Mouse (Mus musculus): ENCODE measurements at regions not wholly inside any gene's neighbourhood (a gene's known extent, or its start where the extent isn't known, plus 50 kb on each side); places are given as distances from the start of the nearest gene placed in this dataset.

- Histone ChIP-seq H3K9me3 (replicated peaks; ENCODE audit: insufficient read depth, low read length) (no peaks in the 10 kb centered on the region), H3K79me2 (ENCODE audit: control insufficient read depth, insufficient read depth, low read length, poor library complexity) (no peaks in the 10 kb centered on the region), H3K27me3 (ENCODE audit: control insufficient read depth in 1 of 2, insufficient read depth in 2 of 2, low read length in 2 of 2) (no peaks in the 10 kb centered on the region), H3K36me3 (ENCODE audit: control insufficient read depth in 1 of 2, insufficient read depth in 2 of 2, low read length in 2 of 2) (peaks cover 0 to 7% of the 10 kb centered on the region in 2 experiments; a peak in 2 of 4 replicates), H3K27ac (ENCODE audit: control insufficient read depth, low read depth, low read length) (no peak overlapping the region), H3K4me1 (ENCODE audit: control insufficient read depth in 1 of 2, insufficient read depth in 2 of 2, low read length in 2 of 2) (no peaks in the 10 kb centered on the region), H3K4me3 (ENCODE audit: control insufficient read depth in 1 of 2, insufficient read depth in 1 of 2, low read depth in 2 of 2, low read length in 2 of 2) (no peak overlapping the region), H3K9ac (ENCODE audit: control insufficient read depth, low read depth, low read length, poor library complexity, severe bottlenecking) (no peak overlapping the region)
- TF ChIP-seq USF2 (IDR thresholded peaks at IDR 0.05; ENCODE audit: borderline replicate concordance in 1 of 2, insufficient read depth in 1 of 2, low read depth in 1 of 2, low read length in 2 of 2) (no peak), MYB (IDR thresholded peaks at IDR 0.05; ENCODE audit: low read depth, low read length) (no peak), ZC3H11A (IDR thresholded peaks at IDR 0.05; ENCODE audit: low read depth, low read length) (no peak), POLR2A (IDR thresholded peaks at IDR 0.05; ENCODE audit: control insufficient read depth in 1 of 2, insufficient read depth in 1 of 2, low read depth in 1 of 2, low read length in 2 of 2, poor library complexity in 1 of 2) (no peak), SIN3A (IDR thresholded peaks at IDR 0.05; ENCODE audit: low read length) (no peak), SMC3 (IDR thresholded peaks at IDR 0.05; ENCODE audit: low read depth, low read length) (no peak), NELFE (IDR thresholded peaks at IDR 0.05; ENCODE audit: low read depth, low read length) (no peak), BHLHE40 (IDR thresholded peaks at IDR 0.05; ENCODE audit: borderline replicate concordance, low read depth, low read length) (no peak), ZMIZ1 (IDR thresholded peaks at IDR 0.05; ENCODE audit: low read depth, low read length) (no peak), NRF1 (IDR thresholded peaks at IDR 0.05; ENCODE audit: insufficient read depth, low read depth, low read length, poor library complexity, severe bottlenecking) (no peak), JUND (IDR thresholded peaks at IDR 0.05; ENCODE audit: low read depth, low read length) (no peak), USF1 (IDR thresholded peaks at IDR 0.05; ENCODE audit: low read depth, low read length) (no peak), KAT2A (conservative IDR thresholded peaks at IDR 0.05; ENCODE audit: low read depth, low read length) (no peak)
- no peak for DNase-seq (ENCODE audit: low read depth, low spot score)
Measured at GRCm38 (mm10) chr1:149405367-149405766, 555.7 kb downstream of the Pla2g4a start.

DNA sequence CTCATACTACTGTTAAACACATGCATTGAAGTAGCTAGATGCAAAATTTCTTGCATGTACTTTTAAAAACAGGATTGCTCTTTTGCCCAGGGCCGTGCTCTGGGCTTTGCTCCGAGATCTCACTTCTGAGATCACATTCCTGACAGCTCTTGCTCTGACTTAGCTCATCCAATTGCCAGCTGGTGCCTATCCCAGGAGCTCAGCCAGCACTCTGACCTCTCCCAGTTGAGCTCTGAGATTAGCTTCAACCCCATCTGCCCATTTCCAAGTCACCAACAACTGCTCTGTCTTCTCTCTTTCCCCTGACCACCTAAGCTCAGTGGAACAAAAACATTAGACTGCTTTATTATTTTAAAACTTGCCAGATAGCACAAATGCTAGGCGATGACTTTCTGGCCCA is 572.4 kb downstream of the Pla2g4a start:
- Histone ChIP-seq H3K27ac (ENCODE audit: control insufficient read depth, low read depth, low read length) (no peak overlapping the region), H3K4me1 (ENCODE audit: control insufficient read depth in 1 of 2, insufficient read depth in 2 of 2, low read length in 2 of 2) (no peaks in the 10 kb centered on the region), H3K9ac (ENCODE audit: control insufficient read depth, low read depth, low read length, poor library complexity, severe bottlenecking) (no peak overlapping the region), H3K79me2 (ENCODE audit: control insufficient read depth, insufficient read depth, low read length, poor library complexity) (no peaks in the 10 kb centered on the region), H3K27me3 (ENCODE audit: control insufficient read depth in 1 of 2, insufficient read depth in 2 of 2, low read length in 2 of 2) (no peaks in the 10 kb centered on the region), H3K36me3 (ENCODE audit: control insufficient read depth in 1 of 2, insufficient read depth in 2 of 2, low read length in 2 of 2) (no peaks in the 10 kb centered on the region), H3K9me3 (replicated peaks; ENCODE audit: insufficient read depth, low read length) (no peaks in the 10 kb centered on the region), H3K4me3 (ENCODE audit: control insufficient read depth in 1 of 2, insufficient read depth in 1 of 2, low read depth in 2 of 2, low read length in 2 of 2) (no peak overlapping the region)
- no peak for TF ChIP-seq ZKSCAN1 (IDR thresholded peaks at IDR 0.05; ENCODE audit: low read depth, low read length)
- TF ChIP-seq USF2 (IDR thresholded peaks at IDR 0.05; ENCODE audit: borderline replicate concordance in 1 of 2, insufficient read depth in 1 of 2, low read depth in 1 of 2, low read length in 2 of 2): no peak
- TF ChIP-seq MAX (IDR thresholded peaks at IDR 0.05; ENCODE audit: low read length): no peak
- no peak for TF ChIP-seq MAFK (IDR thresholded peaks at IDR 0.05; ENCODE audit: borderline replicate concordance, low read depth, low read length)
- no peak for TF ChIP-seq TCF12 (IDR thresholded peaks at IDR 0.05; ENCODE audit: low read depth, low read length)
- no peak for TF ChIP-seq CTCF (IDR thresholded peaks at IDR 0.05 in 2 of 3, conservative IDR thresholded peaks at IDR 0.05 in 1 of 3; ENCODE audit: control insufficient read depth in 1 of 3, insufficient read depth in 1 of 3, low read depth in 2 of 3, low read length in 3 of 3, poor library complexity in 1 of 3, severe bottlenecking in 1 of 3)
- TF ChIP-seq MYC (IDR thresholded peaks at IDR 0.05; ENCODE audit: low read depth, low read length): no peak
- no peak for TF ChIP-seq POLR2AphosphoS5 (IDR thresholded peaks at IDR 0.05; ENCODE audit: borderline replicate concordance, low read depth, low read length)
- no peak for DNase-seq (ENCODE audit: low read depth, low spot score)
